Mouse (Mus musculus): ENCODE data around the gene Hsd17b11.

Hsd17b11 gene

GRCm38 (mm10) chr5:104021597-104022378 lies at the start of gene Hsd17b11:
Gene Hsd17b11 (minus strand): TSS chr5:104021919.
- DNase-seq: peak; percentile 71

GRCm38 (mm10) chr5:104071048-104071447 lies 49.3 kb upstream of the Hsd17b11 start:
- no peak for DNase-seq

- no peak for DNase-seq
Measured at GRCm38 (mm10) chr5:104068751-104069150, 47.0 kb upstream of the Hsd17b11 start.

- DNase-seq: no peak
Measured at GRCm38 (mm10) chr5:104062773-104063551, 41.2 kb upstream of the Hsd17b11 start.

- no peak for DNase-seq
Measured at GRCm38 (mm10) chr5:104061936-104062772, 40.4 kb upstream of the Hsd17b11 start.

GRCm38 (mm10) chr5:104060429-104060828 lies 38.7 kb upstream of the Hsd17b11 start:
- no peak for DNase-seq

- DNase-seq: no peak
Measured at GRCm38 (mm10) chr5:104059628-104060027, 37.9 kb upstream of the Hsd17b11 start.

- DNase-seq: no peak
Measured at GRCm38 (mm10) chr5:104058021-104058420, 36.3 kb upstream of the Hsd17b11 start.

- no peak for DNase-seq
Measured at GRCm38 (mm10) chr5:104056295-104056694, 34.6 kb upstream of the Hsd17b11 start.

- DNase-seq: no peak
Measured at GRCm38 (mm10) chr5:104055816-104056215, 34.1 kb upstream of the Hsd17b11 start.

- no peak for DNase-seq
Measured at GRCm38 (mm10) chr5:104054938-104055337, 33.2 kb upstream of the Hsd17b11 start.

- DNase-seq: no peak
Measured at GRCm38 (mm10) chr5:104052956-104053355, 31.2 kb upstream of the Hsd17b11 start.

GRCm38 (mm10) chr5:104048139-104048538 lies 26.4 kb upstream of the Hsd17b11 start:
- DNase-seq: no peak

GRCm38 (mm10) chr5:104047200-104048105 lies 25.7 kb upstream of the Hsd17b11 start:
- DNase-seq: no peak

GRCm38 (mm10) chr5:104046256-104047199 lies 24.8 kb upstream of the Hsd17b11 start, which contains the start of gene Nudt9:
Gene Nudt9 (plus strand): TSS chr5:104046306.
- peak; percentile 99 for DNase-seq

- DNase-seq: no peak
Measured at GRCm38 (mm10) chr5:104043704-104044103, 22.0 kb upstream of the Hsd17b11 start.

- no peak for DNase-seq
Measured at GRCm38 (mm10) chr5:104042906-104043305, 21.2 kb upstream of the Hsd17b11 start.

- DNase-seq: peak; percentile 32
Measured at GRCm38 (mm10) chr5:104039154-104039932, 17.6 kb upstream of the Hsd17b11 start.

- no peak for DNase-seq
Measured at GRCm38 (mm10) chr5:104036686-104037085, 15.0 kb upstream of the Hsd17b11 start.

GRCm38 (mm10) chr5:104035824-104036223 lies 14.1 kb upstream of the Hsd17b11 start:
- DNase-seq: no peak
